Mouse (Mus musculus) hindbrain, postnatal 0 days (tissue): Measurements from ENCODE around the gene Bbs9. TPM values are rescaled to one million over a fixed set of nuclear protein-coding genes. Genes with fewer than 3 reads are reported as not detected.

ENCODE experiments used
- ATAC-seq: fragments of 200-750 bp; cut with Nextera tagmentation; 2 replicates; pipeline ENCODE4 v1.8.0; 2017; ENCODE audit warnings: mild to moderate bottlenecking, moderate TSS enrichment, moderate library complexity
- DNase-seq: peaks from one replicate; pipeline ENCODE4 v3.0.0-alpha.2; 2015; ENCODE audit warnings: low spot score
- H3K27ac ChIP-seq: fragments of 300-500 bp; sonication (generic); 2 replicates; pipeline ENCODE4 v1.5.1; 2014; ENCODE audit warnings: mild to moderate bottlenecking
- H3K27me3 ChIP-seq: fragments of 300-500 bp; sonication (generic); 2 replicates; pipeline ENCODE4 v1.6.1; 2014; ENCODE audit warnings: low read length, mixed read lengths; ENCODE audit not compliant: insufficient read depth
- H3K36me3 ChIP-seq: fragments of 300-500 bp; sonication (generic); 2 replicates; pipeline ENCODE4 v1.6.1; 2014; ENCODE audit warnings: low read length, mixed read lengths; ENCODE audit not compliant: insufficient read depth
- H3K4me1 ChIP-seq: fragments of 300-500 bp; sonication (generic); 2 replicates; pipeline ENCODE4 v1.6.1; 2014; ENCODE audit warnings: antibody characterized with exemption, low read length, mixed read lengths; ENCODE audit not compliant: insufficient read depth
- H3K4me2 ChIP-seq: fragments of 300-500 bp; sonication (generic); 2 replicates; pipeline ENCODE4 v1.6.1; 2014; ENCODE audit warnings: low read depth, mild to moderate bottlenecking, low read length, moderate library complexity, mixed read lengths
- H3K4me3 ChIP-seq: fragments of 300-500 bp; sonication (generic); 2 replicates; pipeline ENCODE4 v1.5.1; 2014; ENCODE audit warnings: low read length
- H3K9ac ChIP-seq: fragments of 300-500 bp; sonication (generic); replicated peaks from 2 replicates; pipeline ENCODE4 v1.6.1; 2014; ENCODE audit warnings: mild to moderate bottlenecking, low read length, moderate library complexity, mixed read lengths
- H3K9me3 ChIP-seq: fragments of 300-500 bp; sonication (generic); 2 replicates; pipeline ENCODE4 v1.6.1; 2016; ENCODE audit warnings: low read length, mixed read lengths
- CTCF ChIP-seq: IDR thresholded peaks from 2 replicates; pipeline ENCODE4 v1.5.1; 2016; ENCODE audit warnings: antibody characterized with exemption, control low read depth, low read depth
- WGBS: fragments of 180-500 bp; shearing (Covaris S2); extraction: QIAGEN DNeasy Blood & Tissue Kit; methylation state at CpG from one replicate; pipeline ENCODE4 v1.1.7; 2014; 5-methylcytosine and 5-hydroxymethylcytosine counted together
- polyA plus RNA-seq: library from polyadenylated mRNA; unstranded; fragments of >200 nt; fragmentation: Nextera tagmentation; extraction: Ambion mirVana; gene quantifications from 2 replicates; pipeline ENCODE4 v1.2.1, GENCODE M21; 2015
- total RNA-seq: library from RNA; depleted of rRNA; stranded (reverse); fragments of >200 nt; gene quantifications from 2 replicates; pipeline ENCODE4 v1.2.3, GENCODE M21; 2014

Gene Bbs9
- total and polyA plus RNA-seq, 2 experiments from 2014 or later, result 15.2 to 27.5 TPM

- DNase-seq (no peak), ATAC-seq (no peak)
- H3K4me1 ChIP-seq, result no peaks in the 10 kb centered on the region
- 90% methylated on average over 5 of the region's 5 CpGs for WGBS
- H3K27ac ChIP-seq, result no peak overlapping the region
- no peaks in the 10 kb centered on the region for H3K9me3 ChIP-seq
- no peak for TF ChIP-seq CTCF
- no peaks in the 10 kb centered on the region for H3K27me3 ChIP-seq
- no peaks in the 10 kb centered on the region for H3K36me3 ChIP-seq
- H3K4me2 ChIP-seq, result no peak overlapping the region
- no peak overlapping the region for H3K9ac ChIP-seq
- H3K4me3 ChIP-seq, result no peak overlapping the region
Observed at GRCm38 (mm10) chr9:22657216-22657615, 181.7 kb downstream of the Bbs9 start.

- DNase-seq (no peak), ATAC-seq (no peak)
- H3K9me3 ChIP-seq, result no peaks in the 10 kb centered on the region
- H3K36me3 ChIP-seq, result no peaks in the 10 kb centered on the region
- no peak overlapping the region for H3K4me3 ChIP-seq
- H3K9ac ChIP-seq, result no peak overlapping the region
- 97% methylated on average over 8 of the region's 8 CpGs for WGBS
- H3K27ac ChIP-seq, result no peak overlapping the region
- no peak overlapping the region for H3K4me2 ChIP-seq
- H3K4me1 ChIP-seq, result no peaks in the 10 kb centered on the region
- TF ChIP-seq CTCF, result no peak
- no peaks in the 10 kb centered on the region for H3K27me3 ChIP-seq
Observed at GRCm38 (mm10) chr9:22665155-22665554, 189.6 kb downstream of the Bbs9 start.

DNA sequence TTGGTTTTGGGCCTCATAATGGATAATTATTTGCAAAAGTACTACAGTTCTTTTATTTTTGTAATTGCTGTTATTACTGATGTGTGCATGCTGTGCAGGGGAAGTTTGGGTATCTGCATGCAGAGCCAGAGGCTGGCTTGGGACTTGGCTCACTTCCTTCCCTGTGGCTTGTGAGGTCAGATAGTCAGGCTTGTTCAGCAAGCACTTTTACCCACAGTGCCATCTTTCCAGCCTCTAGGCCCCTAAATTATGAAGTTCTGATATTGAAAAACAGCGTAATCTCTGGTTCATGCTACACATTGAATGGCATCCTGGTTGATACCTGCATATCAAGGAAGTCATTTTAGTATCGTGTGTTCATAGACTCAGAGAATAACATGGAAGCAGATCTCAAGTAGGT lies 197.4 kb downstream of the Bbs9 start:
- Histone ChIP-seq H3K4me1 (no peaks in the 10 kb centered on the region), H3K9ac (no peak overlapping the region), H3K36me3 (no peaks in the 10 kb centered on the region), H3K9me3 (no peaks in the 10 kb centered on the region), H3K4me3 (no peak overlapping the region), H3K27me3 (no peaks in the 10 kb centered on the region), H3K4me2 (no peak overlapping the region), H3K27ac (no peak overlapping the region)
- DNase-seq (no peak), ATAC-seq (no peak)
- no peak for TF ChIP-seq CTCF
- 91% methylated on average over 2 of the region's 2 CpGs for WGBS

- DNase-seq, result no peak
- no peak for ATAC-seq
- H3K4me3 ChIP-seq, result no peak overlapping the region
- no peaks in the 10 kb centered on the region for H3K36me3 ChIP-seq
- H3K27ac ChIP-seq, result no peak overlapping the region
- 88% methylated on average over 7 of the region's 7 CpGs for WGBS
- no peaks in the 10 kb centered on the region for H3K27me3 ChIP-seq
- H3K4me2 ChIP-seq, result no peak overlapping the region
- no peaks in the 10 kb centered on the region for H3K4me1 ChIP-seq
- no peaks in the 10 kb centered on the region for H3K9me3 ChIP-seq
- no peak overlapping the region for H3K9ac ChIP-seq
- no peak for TF ChIP-seq CTCF
Observed at GRCm38 (mm10) chr9:22677132-22677829, 201.8 kb downstream of the Bbs9 start.

GRCm38 (mm10) chr9:22677997-22678396 lies 202.5 kb downstream of the Bbs9 start:
- no peak overlapping the region for H3K9ac ChIP-seq
- no peaks in the 10 kb centered on the region for H3K27me3 ChIP-seq
- no peaks in the 10 kb centered on the region for H3K9me3 ChIP-seq
- no peaks in the 10 kb centered on the region for H3K4me1 ChIP-seq
- H3K36me3 ChIP-seq, result no peaks in the 10 kb centered on the region
- H3K4me3 ChIP-seq, result no peak overlapping the region
- no peak for TF ChIP-seq CTCF
- 62% methylated on average over 4 of the region's 4 CpGs for WGBS
- no peak overlapping the region for H3K4me2 ChIP-seq
- H3K27ac ChIP-seq, result no peak overlapping the region
- no peak for DNase-seq
- no peak for ATAC-seq

GRCm38 (mm10) chr9:22678496-22678895 lies 203.0 kb downstream of the Bbs9 start:
- no peaks in the 10 kb centered on the region for H3K27me3 ChIP-seq
- no peak for TF ChIP-seq CTCF
- DNase-seq (no peak), ATAC-seq (no peak)
- no peaks in the 10 kb centered on the region for H3K4me1 ChIP-seq
- H3K4me3 ChIP-seq, result no peak overlapping the region
- H3K4me2 ChIP-seq, result no peak overlapping the region
- H3K9me3 ChIP-seq, result no peaks in the 10 kb centered on the region
- H3K36me3 ChIP-seq, result no peaks in the 10 kb centered on the region
- no peak overlapping the region for H3K9ac ChIP-seq
- H3K27ac ChIP-seq, result no peak overlapping the region
- WGBS, result 71% methylated on average over 4 of the region's 4 CpGs

DNA sequence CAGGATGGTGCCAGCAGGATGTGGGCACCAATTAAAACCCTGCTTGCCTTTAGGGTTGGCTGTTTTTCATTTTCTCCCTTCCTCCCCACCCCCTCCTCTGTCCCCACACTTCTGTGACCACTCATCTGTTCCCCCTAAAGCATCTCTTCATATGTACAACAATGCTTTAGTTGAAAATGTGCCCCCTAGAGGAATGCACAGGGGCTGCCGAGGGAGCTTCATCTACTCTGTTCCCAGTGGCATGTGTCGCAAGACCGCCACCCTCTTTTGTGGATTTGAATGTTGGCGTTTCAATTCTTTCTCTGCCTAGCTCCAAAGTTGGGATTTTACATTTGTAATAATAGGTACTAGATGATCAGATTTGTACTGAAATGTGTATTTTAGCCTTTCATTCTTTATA lies 204.0 kb downstream of the Bbs9 start:
- H3K4me2 ChIP-seq, result no peak overlapping the region
- no peak overlapping the region for H3K27ac ChIP-seq
- TF ChIP-seq CTCF, result peak; percentile 21; the same call in 1 of the 2 replicates
- H3K27me3 ChIP-seq, result no peaks in the 10 kb centered on the region
- no peak overlapping the region for H3K9ac ChIP-seq
- no peaks in the 10 kb centered on the region for H3K9me3 ChIP-seq
- ATAC-seq (no peak), DNase-seq (peak; percentile 15)
- no peaks in the 10 kb centered on the region for H3K4me1 ChIP-seq
- no peak overlapping the region for H3K4me3 ChIP-seq
- WGBS, result 80% methylated on average over 4 of the region's 4 CpGs
- no peaks in the 10 kb centered on the region for H3K36me3 ChIP-seq
